Mouse (Mus musculus) left cerebral cortex, postnatal 25 days (tissue): ENCODE results near the gene Prss35. TPM values are rescaled to one million over a fixed set of nuclear protein-coding genes. Genes with fewer than 3 reads are reported as not detected.

ENCODE experiments used
- DNase-seq, 2 experiments: peaks; one replicate each; pipeline ENCODE4 v3.0.0; 2022; ENCODE audit warnings: low spot score in 2 of 2, mixed read lengths in 1 of 2
- intact Hi-C: fragments of 180-260 bp; cut with DNase I; formaldehyde crosslinking; loops from one replicate; pipeline ENCODE4 v1.15.1; 2025
- total RNA-seq, 2 experiments: library from RNA; stranded (reverse); gene quantifications; 2 replicates each; pipeline ENCODE4 v1.2.3; 2021

Gene Prss35
- total RNA-seq, 2 experiments from 2014 or later, result 2.6 TPM

GRCm38 (mm10) chr9:86728214-86728814 lies 15.1 kb upstream of the Prss35 start:
- intact Hi-C loops, result no loop called here
- no peak for DNase-seq

DNA sequence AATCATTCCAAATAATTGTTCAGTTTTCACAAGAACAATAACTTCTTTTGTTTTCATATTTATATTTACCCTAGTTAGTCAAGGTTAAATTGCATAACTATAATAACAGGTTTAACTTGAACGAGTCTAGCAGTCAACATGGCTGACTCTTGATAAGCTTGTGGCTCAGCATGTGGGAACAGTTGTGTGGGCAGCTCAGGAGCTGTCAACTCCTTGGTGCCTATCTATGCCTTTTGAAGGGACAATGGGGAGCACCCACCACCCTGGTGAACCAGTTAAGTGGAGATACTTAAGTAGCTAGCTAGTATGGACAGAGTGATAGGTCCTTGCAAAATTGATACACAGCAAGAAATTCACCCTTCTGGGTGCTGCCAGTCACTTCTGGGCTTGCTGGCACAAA lies 14.4 kb upstream of the Prss35 start:
- no peak for DNase-seq
- intact Hi-C loops, result no loop called here

DNA sequence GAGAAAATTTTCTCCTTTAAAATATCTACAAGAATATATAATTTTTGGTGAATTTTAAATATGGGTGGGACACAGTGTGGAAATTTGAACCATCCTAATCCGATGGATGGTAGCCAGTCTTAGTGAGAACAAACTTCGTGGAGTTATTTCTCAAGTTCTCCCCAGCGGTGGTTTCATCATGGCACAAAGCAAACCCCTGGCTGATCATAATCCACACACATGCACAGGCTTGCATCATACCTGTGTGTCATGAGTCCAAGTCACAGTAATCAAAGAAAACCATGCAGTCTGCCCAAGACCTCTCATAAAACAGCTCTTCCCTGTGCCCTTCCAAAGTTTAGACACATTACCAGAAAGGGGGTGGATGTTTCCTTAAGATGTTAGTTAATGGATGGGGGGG lies 13.6 kb upstream of the Prss35 start:
- no peak for DNase-seq
- intact Hi-C loops, result no loop called here

DNA sequence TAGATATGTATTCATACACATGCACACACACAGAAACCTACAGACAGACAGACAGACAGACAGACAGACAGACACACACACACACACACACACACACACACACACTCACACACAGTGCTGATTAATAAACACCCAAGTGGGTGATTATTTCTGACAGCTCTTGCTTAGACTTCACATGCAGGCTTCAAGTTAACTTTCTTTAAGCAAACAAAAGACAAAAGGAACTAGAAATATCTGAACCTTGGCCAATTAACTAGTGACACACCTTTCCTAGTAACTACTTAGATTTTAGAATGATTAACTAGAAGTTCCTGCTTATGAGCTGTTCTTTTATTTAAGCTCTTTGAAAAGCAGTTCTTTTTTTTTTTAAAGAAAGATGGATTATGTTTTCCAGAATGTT lies 9.1 kb upstream of the Prss35 start:
- no peak for DNase-seq
- intact Hi-C loops, result no loop called here

DNA sequence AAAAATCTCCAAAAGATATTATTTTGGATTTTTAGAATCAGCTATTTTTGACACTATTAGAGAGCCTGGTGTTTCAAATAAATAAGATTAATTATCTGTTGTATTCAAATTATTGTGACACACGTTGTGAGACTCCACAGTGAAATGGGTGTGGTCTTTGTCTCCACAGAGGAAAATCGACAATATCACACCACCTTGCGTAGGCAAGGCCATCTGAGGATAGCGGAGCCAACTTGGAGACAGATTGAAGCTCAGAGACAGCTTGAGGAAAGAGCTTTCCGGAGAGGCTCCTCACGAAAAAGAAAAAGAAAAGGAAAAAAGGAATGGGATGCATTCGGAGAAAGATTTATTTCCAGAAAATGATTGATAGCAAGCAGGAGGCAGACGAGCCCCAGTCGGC lies 8.7 kb upstream of the Prss35 start:
- intact Hi-C loops, result no loop called here
- DNase-seq, result no peak

DNA sequence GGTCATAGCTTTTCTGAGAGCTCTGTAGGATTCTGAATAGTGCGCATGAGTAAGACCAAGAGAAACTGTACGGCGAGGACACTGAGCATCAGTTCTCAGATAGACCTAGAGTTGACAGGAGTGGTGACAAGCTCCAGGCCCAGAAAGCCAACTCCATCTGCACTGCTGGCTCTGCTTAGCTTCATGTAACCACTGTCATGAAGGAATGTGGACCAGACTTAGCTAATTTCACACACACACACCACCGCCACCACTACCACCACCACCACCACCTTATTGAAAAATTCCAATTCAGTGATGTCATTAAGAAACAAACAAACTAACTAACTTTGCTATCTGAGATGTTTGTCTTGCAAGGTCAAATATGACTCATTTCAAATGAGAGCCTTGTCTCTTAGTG lies 6.5 kb upstream of the Prss35 start:
- no peak for DNase-seq
- intact Hi-C loops, result no loop called here

DNA sequence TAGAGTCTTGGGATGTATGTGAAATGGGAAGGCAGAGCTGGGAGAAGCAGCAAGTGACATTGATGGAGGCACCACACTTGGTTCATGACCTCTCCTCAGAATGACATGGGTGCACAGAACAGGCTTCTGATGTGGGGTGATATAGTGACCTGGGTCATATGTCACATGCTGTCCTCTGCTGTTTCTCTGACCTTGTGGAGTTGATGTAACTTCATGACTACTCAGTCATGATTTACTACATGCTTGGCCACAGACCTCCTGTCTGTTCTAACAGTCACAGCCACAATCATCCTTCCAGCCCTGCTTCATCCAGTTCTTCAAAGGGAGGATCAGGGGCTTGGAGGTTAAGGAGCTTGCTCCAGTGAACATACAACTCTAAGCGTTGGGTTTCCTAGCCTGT lies 5.4 kb upstream of the Prss35 start:
- intact Hi-C loops, result no loop called here
- DNase-seq, result no peak

DNA sequence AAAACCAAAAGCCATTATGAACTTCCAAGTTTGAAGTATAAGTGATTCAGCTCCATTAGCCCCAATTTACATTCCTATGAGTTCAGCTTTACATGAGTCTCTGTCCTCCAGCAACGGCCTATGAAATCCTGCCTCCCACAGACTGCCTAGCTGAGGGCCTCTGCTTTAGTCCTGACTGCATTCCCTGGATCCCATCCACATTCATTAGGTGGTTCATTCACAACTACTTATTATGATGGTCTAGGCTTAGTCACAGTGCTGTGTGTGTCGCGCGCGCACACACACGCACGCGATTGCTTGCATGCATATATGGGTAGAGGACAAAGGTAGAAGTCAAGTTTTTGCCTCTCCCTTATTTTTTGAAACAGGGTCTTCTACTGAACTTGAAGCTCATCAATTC lies 4.6 kb upstream of the Prss35 start:
- no peak for DNase-seq
- intact Hi-C loops, result no loop called here

GRCm38 (mm10) chr9:86739971-86740370 lies 3.5 kb upstream of the Prss35 start:
- DNase-seq, result no peak
- intact Hi-C loops, result loop anchor here (5.0 kb wide), 1 partner anchor 43 kb away; the partner anchor contains the start of gene Me1

DNA sequence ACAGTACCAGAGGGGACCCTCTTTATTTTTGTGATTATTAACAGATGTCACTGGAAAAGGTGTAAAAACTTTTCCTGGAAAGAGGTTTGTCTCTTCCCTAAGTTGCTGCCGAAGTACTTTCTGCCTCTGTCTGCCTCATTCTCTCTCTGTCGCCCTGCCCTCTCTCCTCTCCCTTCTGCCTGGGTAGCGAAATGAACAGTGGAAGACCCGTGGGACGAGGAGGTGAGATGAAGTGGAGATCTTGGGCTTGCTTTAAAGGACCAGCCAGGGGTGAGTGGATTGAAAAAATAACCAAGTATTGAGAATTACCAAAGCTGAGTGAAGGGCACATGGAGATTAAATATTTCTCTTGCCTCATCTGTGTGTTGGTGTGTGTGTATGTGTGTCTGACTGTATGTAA lies 592 bp downstream of the Prss35 start:
- intact Hi-C loops, result loop anchor here (5.0 kb wide), 1 partner anchor 47 kb away; the partner anchor contains the start of gene Me1

GRCm38 (mm10) chr9:86745926-86746581 lies 2.6 kb downstream of the Prss35 start:
- peak; percentile 73 to 93 for DNase-seq
- intact Hi-C loops, result loop anchor here (1.0 to 5.0 kb wide), 2 partner anchors 104 to 153 kb away; no protein-coding TSS in a partner anchor

More for the DNA sequence above, 592 bp downstream of the Prss35 start:
- no peak for DNase-seq

DNA sequence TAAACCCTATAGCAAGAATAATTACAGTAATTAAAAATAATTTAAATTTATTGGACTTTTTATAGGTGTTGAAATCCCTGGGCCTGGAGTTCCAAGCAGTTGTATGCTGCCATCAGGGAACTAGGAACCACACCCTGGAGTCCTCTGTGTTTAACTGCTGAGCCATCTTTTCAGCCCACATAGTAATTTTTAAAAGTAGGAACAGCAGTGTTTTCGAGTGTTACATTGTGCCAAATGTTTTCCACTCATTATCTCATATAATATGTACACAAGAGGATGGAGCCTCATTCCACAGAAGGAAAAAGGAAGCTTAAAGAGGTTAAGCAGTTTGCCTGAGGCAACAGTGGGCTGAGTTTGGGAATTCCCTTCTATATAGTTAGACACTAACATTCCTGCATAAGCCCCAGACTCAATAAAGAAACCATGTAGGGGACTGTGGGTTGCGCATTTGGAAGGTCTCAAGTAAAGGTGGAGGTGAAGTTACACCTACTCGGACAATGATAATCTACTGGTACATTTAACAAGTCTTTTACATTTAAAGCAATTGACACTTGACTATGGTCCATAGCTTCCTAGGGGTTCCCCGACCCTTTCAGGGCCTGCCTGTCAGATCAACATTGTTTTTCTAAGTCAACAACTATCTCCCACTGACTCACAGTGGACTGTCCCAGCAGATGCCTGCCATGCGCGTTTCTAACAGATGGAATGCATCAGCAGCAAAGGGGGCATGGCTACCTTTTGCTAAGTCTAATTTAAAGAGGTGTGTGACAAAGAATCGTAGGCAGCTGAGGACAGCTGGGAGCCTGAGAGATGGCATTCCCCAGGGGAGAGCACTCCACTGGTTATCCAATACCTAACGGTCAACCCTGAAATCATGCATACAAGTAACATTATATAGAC lies 19.3 kb downstream of the Prss35 start:
- intact Hi-C loops, result no loop called here

GRCm38 (mm10) chr9:86764002-86764401 lies 20.6 kb downstream of the Prss35 start:
- intact Hi-C loops, result no loop called here
- no peak for DNase-seq

More for the DNA sequence above, 19.3 kb downstream of the Prss35 start:
- peak in 1 of 2 experiments; percentile 52 for DNase-seq

DNA sequence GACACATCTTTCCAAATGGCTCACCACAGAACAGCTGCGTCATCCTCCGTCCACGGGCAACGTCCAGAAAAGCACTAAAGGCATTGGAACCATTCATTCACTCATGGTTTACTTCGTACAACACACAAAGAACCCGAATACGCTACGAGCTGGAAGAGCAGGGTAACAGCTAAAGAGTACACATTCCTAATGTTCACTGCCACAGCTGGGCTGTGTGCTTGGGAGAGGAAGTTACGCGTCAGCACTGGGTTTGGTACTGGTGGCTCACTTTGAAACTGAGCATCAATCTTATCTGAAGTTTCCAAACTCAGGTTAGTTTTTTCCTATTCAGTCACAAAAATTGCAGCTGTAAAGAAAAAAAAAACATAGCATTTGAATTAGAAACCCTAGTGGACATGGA lies 23.5 kb downstream of the Prss35 start:
- intact Hi-C loops, result no loop called here
- DNase-seq, result no peak

DNA sequence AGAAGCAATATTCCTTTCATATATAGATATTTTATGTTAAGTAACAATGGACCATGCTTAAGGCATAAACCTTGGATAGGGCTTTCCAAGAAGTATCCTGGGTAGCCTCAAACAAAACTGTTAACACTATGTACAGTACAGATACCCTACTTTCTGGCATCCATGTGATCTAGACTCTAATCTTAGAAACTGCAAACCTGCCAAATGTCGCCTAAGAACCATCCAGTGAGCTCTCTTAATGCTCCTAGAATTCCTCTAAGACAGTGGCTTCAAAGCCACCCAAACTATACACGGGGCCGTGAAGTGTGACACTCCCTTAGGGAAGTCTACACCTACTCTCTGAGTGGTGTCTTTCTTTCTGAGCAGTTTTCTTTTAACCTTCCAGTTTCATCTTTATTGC lies 29.4 kb downstream of the Prss35 start:
- intact Hi-C loops, result no loop called here

GRCm38 (mm10) chr9:86773996-86774395 lies 30.5 kb downstream of the Prss35 start:
- no peak for DNase-seq
- intact Hi-C loops, result no loop called here

More for the DNA sequence above, 29.4 kb downstream of the Prss35 start:
- DNase-seq, result no peak

GRCm38 (mm10) chr9:86775374-86775773 lies 31.9 kb downstream of the Prss35 start:
- DNase-seq, result no peak

GRCm38 (mm10) chr9:86777309-86777708 lies 33.9 kb downstream of the Prss35 start:
- intact Hi-C loops, result no loop called here

More at GRCm38 (mm10) chr9:86775374-86775773, 31.9 kb downstream of the Prss35 start:
- intact Hi-C loops, result no loop called here

GRCm38 (mm10) chr9:86778212-86778611 lies 34.8 kb downstream of the Prss35 start:
- peak in 1 of 2 experiments; percentile 66 for DNase-seq
- intact Hi-C loops, result no loop called here

More at GRCm38 (mm10) chr9:86777309-86777708, 33.9 kb downstream of the Prss35 start:
- no peak for DNase-seq

GRCm38 (mm10) chr9:86781426-86781825 lies 38.0 kb downstream of the Prss35 start:
- intact Hi-C loops, result no loop called here
- no peak for DNase-seq
